Mouse (Mus musculus): Measurements from ENCODE around the gene Slc37a1.

- TF ChIP-seq CTCF (IDR thresholded peaks at IDR 0.05; ENCODE audit: insufficient read depth, low read depth, low read length) (no peak), POLR2A (IDR thresholded peaks at IDR 0.05; ENCODE audit: insufficient read depth, low read depth, low read length) (no peak)
Measured at GRCm38 (mm10) chr17:31389432-31390050, 102.9 kb downstream of the Slc37a1 start.
